Mouse (Mus musculus): ENCODE data around the gene Pigc. TPM values are rescaled to one million over a fixed set of nuclear protein-coding genes. Genes with fewer than 3 reads are reported as not detected.

The Pigc gene
- 24.7 and 25.1 TPM in 2 replicates for polyA plus RNA-seq (2015; fragmentation: Nextera tagmentation; extraction: Ambion mirVana)

DNA sequence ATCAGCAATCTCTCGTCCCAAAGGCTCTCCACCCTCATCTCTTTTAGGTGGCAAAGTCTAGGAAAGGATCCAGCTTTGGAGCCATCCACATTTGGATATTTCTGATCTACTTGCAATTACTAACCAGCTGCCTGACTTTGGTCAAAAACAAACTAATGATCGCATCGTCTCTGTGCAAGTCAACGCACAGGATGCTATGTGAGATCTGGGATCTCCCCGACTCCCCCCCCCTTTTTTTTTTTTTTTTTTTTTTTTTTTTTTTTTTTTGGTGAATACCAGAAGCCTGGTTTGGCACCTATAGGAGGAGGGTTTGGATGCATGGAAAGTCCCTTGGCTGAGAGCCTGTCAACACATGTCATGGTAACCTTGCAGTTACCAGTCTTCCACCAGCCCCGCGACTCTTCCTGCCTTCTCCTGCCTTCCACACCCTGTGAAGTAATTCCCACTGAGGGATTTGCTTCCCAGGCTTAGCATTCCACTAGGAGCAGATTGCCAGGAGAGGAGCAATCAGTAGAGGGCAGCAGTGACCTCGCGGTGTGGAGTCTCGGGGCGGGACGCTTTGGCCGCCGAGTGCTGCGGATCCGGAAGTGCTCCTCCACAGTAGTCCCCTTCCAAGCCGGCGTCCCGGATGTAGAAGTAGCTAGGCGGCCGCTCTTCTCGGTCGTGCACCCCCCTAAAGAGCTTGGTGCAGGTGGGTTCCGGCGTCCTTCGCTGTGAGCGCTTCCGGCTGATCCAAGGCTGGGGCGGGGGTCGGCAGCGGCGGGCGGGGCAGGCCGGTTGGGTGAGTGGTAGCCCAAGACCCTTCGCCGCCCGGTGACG, at the start of gene Pigc:
TSS of gene Pigc (plus strand) at position 598 of the 819 bp plus-strand sequence.

DNA sequence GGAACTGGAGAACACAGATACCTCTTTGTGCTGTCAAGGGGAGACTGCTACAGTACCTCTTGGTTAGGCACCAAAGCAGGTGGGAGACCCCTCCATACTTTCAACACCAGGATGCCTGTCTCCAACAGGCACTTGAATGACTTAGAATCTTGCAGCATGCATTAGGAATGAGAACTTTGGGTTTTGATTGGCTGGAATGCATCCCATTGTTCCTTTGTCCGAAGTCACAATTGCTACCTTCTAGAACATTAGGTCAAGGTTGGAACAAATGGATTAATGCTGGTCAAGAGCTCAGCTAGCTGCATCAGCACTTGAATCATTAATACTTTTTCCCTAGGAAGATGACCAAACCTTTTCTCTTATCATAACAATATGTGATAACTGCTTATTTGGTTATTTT, 10.6 kb downstream of the Pigc start, which contains the start of gene 4930558K02Rik:
TSS of gene 4930558K02Rik (minus strand) at position 101 of the 400 bp plus-strand sequence.

Other genes with a start within 250 kb of the Pigc start
- gene Fasl, start 180.7 kb upstream of the Pigc start, polyA plus RNA-seq (2015; fragmentation: Nextera tagmentation; extraction: Ambion mirVana) = not detected in 2 replicates
- 36.0 and 45.2 TPM in 2 replicates for gene Suco, start 92.5 kb upstream of the Pigc start, polyA plus RNA-seq (2015; fragmentation: Nextera tagmentation; extraction: Ambion mirVana)
- not detected in 2 replicates for gene 4930558K02Rik, start 10.4 kb downstream of the Pigc start, polyA plus RNA-seq (2015; fragmentation: Nextera tagmentation; extraction: Ambion mirVana)